Mouse (Mus musculus): ENCODE results near the gene Cenpf.

DNA sequence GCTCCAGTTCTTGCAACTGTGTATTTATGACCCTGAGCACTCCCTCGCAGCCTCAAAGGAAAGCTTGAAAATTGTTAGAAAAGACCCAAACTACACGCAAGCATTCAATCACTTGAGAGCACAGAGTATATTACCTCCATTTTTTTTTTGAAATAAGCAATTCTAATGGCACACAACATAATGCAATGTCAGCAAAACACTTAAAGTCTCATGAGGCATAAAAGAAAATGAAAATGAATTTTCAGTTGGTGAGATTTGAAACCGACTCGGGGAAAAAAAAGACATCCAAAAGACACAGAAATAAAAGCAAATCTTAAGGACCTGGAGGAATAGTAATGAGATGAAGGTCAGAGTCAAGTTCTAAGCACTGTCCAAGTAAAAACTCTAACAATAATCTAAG lies 11.9 kb downstream of the Cenpf start:
- TF ChIP-seq CTCF (conservative IDR thresholded peaks at IDR 0.05 in 1 of 2, IDR thresholded peaks at IDR 0.05 in 1 of 2; ENCODE audit: low read depth in 2 of 2, low read length in 2 of 2) (no peak), E2F4 (IDR thresholded peaks at IDR 0.05; ENCODE audit: insufficient replicate concordance, low read depth, low read length) (no peak)

Measured in CH12.LX (cell line).